Mouse (Mus musculus): ENCODE measurements around the gene Pacsin3. TPM values are rescaled to one million over a fixed set of nuclear protein-coding genes. Genes with fewer than 3 reads are reported as not detected.
"Not testable (repeated sequence)": the region's sequence is repeated elsewhere in the genome, so short reads cannot be mapped to it uniquely, and the experiment has no call there.

Pacsin3 gene
- polyA plus RNA-seq, 1 experiment from 2014 or later = 24.0 TPM

DNA sequence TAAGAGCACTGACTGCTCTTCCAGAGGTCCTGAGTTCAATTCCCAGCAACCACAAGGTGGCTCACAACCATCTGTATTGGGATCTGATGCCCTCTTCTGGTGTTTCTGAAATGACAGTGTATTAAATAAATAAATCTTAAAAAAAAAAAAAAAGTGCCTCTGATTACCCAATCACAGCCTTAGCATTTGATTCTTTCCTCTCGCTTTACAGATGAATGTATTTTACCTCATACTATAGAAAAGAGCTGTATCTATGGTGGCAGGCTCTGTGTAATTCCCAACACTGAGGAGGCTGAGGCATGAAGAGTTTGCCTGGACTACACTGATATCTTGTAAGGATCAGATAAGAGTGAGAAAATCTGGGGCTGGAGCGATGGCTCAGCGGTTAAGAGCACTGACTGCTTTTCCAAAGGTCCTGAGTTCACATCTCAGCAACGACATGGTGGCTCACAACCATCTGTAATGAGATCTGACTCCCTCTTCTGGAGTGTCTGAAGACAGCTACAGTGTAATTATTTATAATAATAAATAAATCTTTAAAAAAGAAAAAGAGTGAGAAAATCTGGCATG lies 18.2 kb upstream of the Pacsin3 start:
- 28% methylated on average over 4 of the region's 4 CpGs for WGBS
- H3K36me3 ChIP-seq (ENCODE audit: control insufficient read depth, insufficient read depth, low read length); H3K9me3 ChIP-seq (ENCODE audit: control insufficient read depth, low read length); H3K9ac ChIP-seq (ENCODE audit: low read length); H3K27me3 ChIP-seq (ENCODE audit: control insufficient read depth, insufficient read depth, low read length); DNase-seq (ENCODE audit: low spot score); H3K4me1 ChIP-seq (ENCODE audit: control insufficient read depth, insufficient read depth, low read length): not testable (repeated sequence)
- Histone ChIP-seq H3K4me3 (ENCODE audit: low read depth, low read length) (peak overlapping the region; percentile 53), H3K27ac (ENCODE audit: low read depth, low read length) (peak overlapping the region; percentile 79; the same call in 1 of the 2 replicates), H3K4me2 (ENCODE audit: low read depth) (peak overlapping the region; percentile 74)
- peak; percentile 58 for ATAC-seq (ENCODE audit: insufficient read depth, low FRiP score, low TSS enrichment)

DNA sequence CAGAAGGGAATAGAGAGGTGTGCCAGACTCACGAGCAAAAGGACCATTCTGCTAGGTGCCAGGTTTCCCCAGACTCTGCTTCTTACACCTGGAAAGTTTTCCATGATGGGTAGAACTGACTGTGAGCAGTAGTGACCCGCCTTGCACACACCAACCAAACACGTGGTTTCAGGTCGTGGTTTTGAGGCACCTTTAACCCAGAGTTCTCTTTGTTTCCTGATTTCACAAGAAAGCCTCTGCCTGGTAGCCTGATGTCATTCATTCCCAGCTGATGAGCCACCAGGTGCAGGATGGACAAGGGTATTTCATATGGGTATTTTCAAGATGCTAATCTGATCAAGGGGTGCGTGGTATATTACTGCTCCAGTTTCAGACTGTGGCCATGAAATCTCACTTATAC lies 13.2 kb upstream of the Pacsin3 start:
- Histone ChIP-seq H3K9me3 (ENCODE audit: control insufficient read depth, low read length) (no peaks in the 10 kb centered on the region), H3K27me3 (ENCODE audit: control insufficient read depth, insufficient read depth, low read length) (no peaks in the 10 kb centered on the region), H3K27ac (ENCODE audit: low read depth, low read length) (no peak overlapping the region), H3K4me1 (ENCODE audit: control insufficient read depth, insufficient read depth, low read length) (no peaks in the 10 kb centered on the region), H3K9ac (ENCODE audit: low read length) (no peak overlapping the region), H3K4me2 (ENCODE audit: low read depth) (no peak overlapping the region), H3K36me3 (ENCODE audit: control insufficient read depth, insufficient read depth, low read length) (no peaks in the 10 kb centered on the region), H3K4me3 (ENCODE audit: low read depth, low read length) (no peak overlapping the region)
- ATAC-seq (ENCODE audit: insufficient read depth, low FRiP score, low TSS enrichment) = no peak
- 66% methylated on average over 5 of the region's 5 CpGs for WGBS
- no peak for DNase-seq (ENCODE audit: low spot score)

DNA sequence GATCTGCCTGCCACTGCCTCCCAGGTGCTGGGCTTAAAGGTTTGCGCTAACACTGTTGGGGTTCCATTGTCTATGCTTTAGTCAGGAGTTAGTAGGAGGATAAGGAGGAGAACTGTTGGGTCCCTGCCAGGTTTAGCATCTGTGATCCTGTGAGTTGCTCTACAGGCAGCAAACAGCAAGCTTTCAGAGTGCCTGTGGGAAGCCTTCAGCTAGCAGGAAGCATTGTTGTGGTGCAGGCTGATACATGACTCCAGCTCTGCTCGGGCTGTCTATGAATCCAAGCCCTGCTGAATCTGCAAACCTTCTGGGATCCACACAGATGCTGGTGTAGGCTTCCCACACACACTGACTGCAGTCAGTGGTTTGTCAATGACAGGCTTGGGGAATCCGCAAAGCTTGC lies 12.3 kb upstream of the Pacsin3 start:
- no peak overlapping the region for H3K9ac ChIP-seq (ENCODE audit: low read length)
- DNase-seq (ENCODE audit: low spot score) = no peak
- ATAC-seq (ENCODE audit: insufficient read depth, low FRiP score, low TSS enrichment) = no peak
- no peaks in the 10 kb centered on the region for H3K36me3 ChIP-seq (ENCODE audit: control insufficient read depth, insufficient read depth, low read length)
- no peak overlapping the region for H3K27ac ChIP-seq (ENCODE audit: low read depth, low read length)
- no peak overlapping the region for H3K4me2 ChIP-seq (ENCODE audit: low read depth)
- no peaks in the 10 kb centered on the region for H3K9me3 ChIP-seq (ENCODE audit: control insufficient read depth, low read length)
- H3K27me3 ChIP-seq (ENCODE audit: control insufficient read depth, insufficient read depth, low read length) = no peaks in the 10 kb centered on the region
- no peak overlapping the region for H3K4me3 ChIP-seq (ENCODE audit: low read depth, low read length)
- H3K4me1 ChIP-seq (ENCODE audit: control insufficient read depth, insufficient read depth, low read length) = no peaks in the 10 kb centered on the region
- 63% methylated on average over 3 of the region's 3 CpGs for WGBS

DNA sequence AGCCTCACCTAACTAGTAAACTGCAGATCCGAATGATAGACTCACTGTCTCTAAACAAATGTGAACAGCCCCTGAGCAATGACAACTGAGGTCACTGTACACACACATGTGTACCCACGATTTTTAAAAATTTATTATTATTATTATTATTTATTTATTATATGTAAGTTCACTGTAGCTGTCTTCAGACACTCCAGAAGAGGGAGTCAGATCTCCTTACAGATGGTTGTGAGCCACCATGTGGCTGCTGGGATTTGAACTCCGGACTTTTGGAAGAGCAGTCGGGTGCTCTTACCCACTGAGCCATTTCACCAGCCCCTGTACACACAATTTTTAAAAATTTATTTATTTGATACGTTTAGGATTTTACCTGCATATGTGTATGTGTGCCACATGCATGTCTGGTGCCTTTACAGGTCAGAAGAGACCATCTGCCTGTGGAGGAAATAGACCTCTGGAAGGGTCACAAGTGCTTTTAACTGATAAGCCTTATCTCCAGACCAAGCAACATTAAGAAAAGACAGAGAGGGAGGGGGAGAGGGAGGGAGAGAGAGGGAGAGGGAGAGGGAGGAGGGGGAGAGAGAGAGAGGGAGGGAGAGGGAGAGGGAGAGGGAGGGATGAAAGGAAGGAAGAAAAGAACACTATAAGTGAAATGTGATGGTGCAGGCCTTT lies 11.1 kb upstream of the Pacsin3 start:
- H3K36me3 ChIP-seq (ENCODE audit: control insufficient read depth, insufficient read depth, low read length) = no peaks in the 10 kb centered on the region
- H3K27me3 ChIP-seq (ENCODE audit: control insufficient read depth, insufficient read depth, low read length) = no peaks in the 10 kb centered on the region
- WGBS = 78% methylated on average over 5 of the region's 5 CpGs
- H3K9ac ChIP-seq (ENCODE audit: low read length) = no peak overlapping the region
- H3K4me1 ChIP-seq (ENCODE audit: control insufficient read depth, insufficient read depth, low read length) = no peaks in the 10 kb centered on the region
- H3K4me3 ChIP-seq (ENCODE audit: low read depth, low read length) = no peak overlapping the region
- DNase-seq (ENCODE audit: low spot score) = no peak
- no peaks in the 10 kb centered on the region for H3K9me3 ChIP-seq (ENCODE audit: control insufficient read depth, low read length)
- H3K4me2 ChIP-seq (ENCODE audit: low read depth) = no peak overlapping the region
- no peak for ATAC-seq (ENCODE audit: insufficient read depth, low FRiP score, low TSS enrichment)
- no peak overlapping the region for H3K27ac ChIP-seq (ENCODE audit: low read depth, low read length)

- H3K27ac ChIP-seq (ENCODE audit: low read depth, low read length) = no peak overlapping the region
- no peak overlapping the region for H3K4me3 ChIP-seq (ENCODE audit: low read depth, low read length)
- ATAC-seq (ENCODE audit: insufficient read depth, low FRiP score, low TSS enrichment) (no peak), DNase-seq (ENCODE audit: low spot score) (no peak)
- no peaks in the 10 kb centered on the region for H3K4me1 ChIP-seq (ENCODE audit: control insufficient read depth, insufficient read depth, low read length)
- no peaks in the 10 kb centered on the region for H3K36me3 ChIP-seq (ENCODE audit: control insufficient read depth, insufficient read depth, low read length)
- no peak overlapping the region for H3K4me2 ChIP-seq (ENCODE audit: low read depth)
- H3K9me3 ChIP-seq (ENCODE audit: control insufficient read depth, low read length) = no peaks in the 10 kb centered on the region
- WGBS = 93% methylated on average over 4 of the region's 4 CpGs
- 0 out of 2 replicates have a peak, but pooled peaks cover 2% of the 10 kb centered on the region for H3K27me3 ChIP-seq (ENCODE audit: control insufficient read depth, insufficient read depth, low read length)
- H3K9ac ChIP-seq (ENCODE audit: low read length) = no peak overlapping the region
Observed at GRCm38 (mm10) chr2:91248366-91248765, 7.4 kb upstream of the Pacsin3 start.

DNA sequence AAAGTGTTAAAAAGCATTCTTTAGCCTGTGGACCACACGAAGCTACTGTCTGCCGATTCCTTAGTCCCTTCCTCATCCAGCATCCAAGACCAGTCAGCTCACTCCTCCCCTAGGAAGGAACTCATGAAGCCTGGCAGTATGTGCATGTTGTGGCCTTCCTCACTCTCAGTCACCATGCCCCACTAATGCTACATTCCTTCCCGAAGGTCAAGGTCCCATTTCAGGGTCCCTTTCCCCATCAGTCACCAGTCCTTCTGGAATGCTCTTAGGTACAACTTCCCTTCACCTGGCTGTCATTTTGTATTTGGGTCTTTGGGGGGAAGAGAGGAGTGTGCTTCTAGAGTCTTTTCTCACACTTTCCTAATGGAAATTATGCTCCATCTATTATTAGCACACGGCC lies 3.8 kb upstream of the Pacsin3 start:
- peaks cover 8% of the 10 kb centered on the region for H3K4me1 ChIP-seq (ENCODE audit: control insufficient read depth, insufficient read depth, low read length)
- H3K27me3 ChIP-seq (ENCODE audit: control insufficient read depth, insufficient read depth, low read length) = peaks cover 7% of the 10 kb centered on the region; the same call in 1 of the 2 replicates
- DNase-seq (ENCODE audit: low spot score) = no peak
- no peak overlapping the region for H3K4me3 ChIP-seq (ENCODE audit: low read depth, low read length)
- H3K4me2 ChIP-seq (ENCODE audit: low read depth) = no peak overlapping the region
- WGBS = 79% methylated on average over 4 of the region's 4 CpGs
- no peak overlapping the region for H3K9ac ChIP-seq (ENCODE audit: low read length)
- no peaks in the 10 kb centered on the region for H3K36me3 ChIP-seq (ENCODE audit: control insufficient read depth, insufficient read depth, low read length)
- no peaks in the 10 kb centered on the region for H3K9me3 ChIP-seq (ENCODE audit: control insufficient read depth, low read length)
- no peak overlapping the region for H3K27ac ChIP-seq (ENCODE audit: low read depth, low read length)
- ATAC-seq (ENCODE audit: insufficient read depth, low FRiP score, low TSS enrichment) = no peak

GRCm38 (mm10) chr2:91252512-91252911 lies 3.2 kb upstream of the Pacsin3 start:
- Histone ChIP-seq H3K4me2 (ENCODE audit: low read depth) (no peak overlapping the region), H3K36me3 (ENCODE audit: control insufficient read depth, insufficient read depth, low read length) (no peaks in the 10 kb centered on the region), H3K4me1 (ENCODE audit: control insufficient read depth, insufficient read depth, low read length) (peaks cover 9% of the 10 kb centered on the region), H3K9ac (ENCODE audit: low read length) (no peak overlapping the region), H3K27ac (ENCODE audit: low read depth, low read length) (no peak overlapping the region), H3K27me3 (ENCODE audit: control insufficient read depth, insufficient read depth, low read length) (peaks cover 7% of the 10 kb centered on the region; the same call in 1 of the 2 replicates), H3K9me3 (ENCODE audit: control insufficient read depth, low read length) (no peaks in the 10 kb centered on the region), H3K4me3 (ENCODE audit: low read depth, low read length) (no peak overlapping the region)
- no peak for DNase-seq (ENCODE audit: low spot score)
- ATAC-seq (ENCODE audit: insufficient read depth, low FRiP score, low TSS enrichment) = no peak
- WGBS = 56% methylated on average over 4 of the region's 4 CpGs

- Histone ChIP-seq H3K4me3 (ENCODE audit: low read depth, low read length) (no peak overlapping the region), H3K4me1 (ENCODE audit: control insufficient read depth, insufficient read depth, low read length) (peaks cover 16% of the 10 kb centered on the region), H3K36me3 (ENCODE audit: control insufficient read depth, insufficient read depth, low read length) (no peaks in the 10 kb centered on the region), H3K27ac (ENCODE audit: low read depth, low read length) (no peak overlapping the region), H3K27me3 (ENCODE audit: control insufficient read depth, insufficient read depth, low read length) (peaks cover 7% of the 10 kb centered on the region; the same call in 1 of the 2 replicates), H3K4me2 (ENCODE audit: low read depth) (no peak overlapping the region; the same call in 1 of the 2 replicates), H3K9ac (ENCODE audit: low read length) (no peak overlapping the region), H3K9me3 (ENCODE audit: control insufficient read depth, low read length) (no peaks in the 10 kb centered on the region)
- WGBS = 27% methylated on average over 8 of the region's 8 CpGs
- ATAC-seq (ENCODE audit: insufficient read depth, low FRiP score, low TSS enrichment) (no peak), DNase-seq (ENCODE audit: low spot score) (no peak)
Observed at GRCm38 (mm10) chr2:91254725-91255380, 901 bp upstream of the Pacsin3 start.
